Mouse (Mus musculus): ENCODE measurements around the gene Radil. TPM values are rescaled to one million over a fixed set of nuclear protein-coding genes. Genes with fewer than 3 reads are reported as not detected.

Gene Radil
- polyA plus RNA-seq, 1 experiment from 2014 or later: 4.4 TPM

GRCm38 (mm10) chr5:142547066-142547465 is 3.8 kb downstream of the Radil start:
- 85% methylated on average over 3 of the region's 3 CpGs for WGBS
- peaks cover 18% of the 10 kb centered on the region for H3K4me1 ChIP-seq (ENCODE audit: control insufficient read depth, insufficient read depth, low read length)
- no peak overlapping the region for H3K27ac ChIP-seq (ENCODE audit: low read depth, low read length)
- no peak overlapping the region for H3K9ac ChIP-seq (ENCODE audit: low read length)
- ATAC-seq (ENCODE audit: low FRiP score) (no peak), DNase-seq (ENCODE audit: low spot score, missing footprints) (no peak)
- H3K9me3 ChIP-seq (ENCODE audit: control insufficient read depth, low read length): no peaks in the 10 kb centered on the region
- H3K27me3 ChIP-seq (ENCODE audit: control insufficient read depth, insufficient read depth, low read length): no peaks in the 10 kb centered on the region
- no peaks in the 10 kb centered on the region for H3K36me3 ChIP-seq (ENCODE audit: control insufficient read depth, insufficient read depth, low read length)
- H3K4me2 ChIP-seq: no peak overlapping the region
- no peak overlapping the region for H3K4me3 ChIP-seq (ENCODE audit: low read depth, low read length)

- 3% methylated on average over 5 of the region's 5 CpGs for WGBS
- Histone ChIP-seq H3K4me1 (ENCODE audit: control insufficient read depth, insufficient read depth, low read length) (peaks cover 18% of the 10 kb centered on the region), H3K9ac (ENCODE audit: low read length) (peak overlapping the region; percentile 27; the same call in 1 of the 2 replicates), H3K4me2 (no peak overlapping the region), H3K4me3 (ENCODE audit: low read depth, low read length) (no peak overlapping the region), H3K27me3 (ENCODE audit: control insufficient read depth, insufficient read depth, low read length) (no peaks in the 10 kb centered on the region), H3K9me3 (ENCODE audit: control insufficient read depth, low read length) (no peaks in the 10 kb centered on the region), H3K27ac (ENCODE audit: low read depth, low read length) (no peak overlapping the region), H3K36me3 (ENCODE audit: control insufficient read depth, insufficient read depth, low read length) (no peaks in the 10 kb centered on the region)
- DNase-seq (ENCODE audit: low spot score, missing footprints) (peak; percentile 89), ATAC-seq (ENCODE audit: low FRiP score) (no peak)
These were observed 4.6 kb downstream of the Radil start for GRCm38 (mm10) chr5:142546344-142546743.

GRCm38 (mm10) chr5:142545014-142545795 is 5.7 kb downstream of the Radil start:
- ATAC-seq (ENCODE audit: low FRiP score) (no peak), DNase-seq (ENCODE audit: low spot score, missing footprints) (peak; percentile 81)
- H3K4me2 ChIP-seq: no peak overlapping the region
- H3K27ac ChIP-seq (ENCODE audit: low read depth, low read length): no peak overlapping the region
- 90% methylated on average over 5 of the region's 5 CpGs for WGBS
- H3K27me3 ChIP-seq (ENCODE audit: control insufficient read depth, insufficient read depth, low read length): no peaks in the 10 kb centered on the region
- no peak overlapping the region for H3K4me3 ChIP-seq (ENCODE audit: low read depth, low read length)
- peaks cover 12% of the 10 kb centered on the region for H3K4me1 ChIP-seq (ENCODE audit: control insufficient read depth, insufficient read depth, low read length)
- H3K36me3 ChIP-seq (ENCODE audit: control insufficient read depth, insufficient read depth, low read length): no peaks in the 10 kb centered on the region
- no peak overlapping the region for H3K9ac ChIP-seq (ENCODE audit: low read length)
- no peaks in the 10 kb centered on the region for H3K9me3 ChIP-seq (ENCODE audit: control insufficient read depth, low read length)

GRCm38 (mm10) chr5:142537286-142537685 is 13.6 kb downstream of the Radil start:
- no peaks in the 10 kb centered on the region for H3K9me3 ChIP-seq (ENCODE audit: control insufficient read depth, low read length)
- 89% methylated on average over 3 of the region's 3 CpGs for WGBS
- H3K27me3 ChIP-seq (ENCODE audit: control insufficient read depth, insufficient read depth, low read length): no peaks in the 10 kb centered on the region
- H3K9ac ChIP-seq (ENCODE audit: low read length): no peak overlapping the region
- no peaks in the 10 kb centered on the region for H3K36me3 ChIP-seq (ENCODE audit: control insufficient read depth, insufficient read depth, low read length)
- no peak overlapping the region for H3K4me3 ChIP-seq (ENCODE audit: low read depth, low read length)
- no peak overlapping the region for H3K4me2 ChIP-seq
- no peak overlapping the region for H3K27ac ChIP-seq (ENCODE audit: low read depth, low read length)
- DNase-seq (ENCODE audit: low spot score, missing footprints) (no peak), ATAC-seq (ENCODE audit: low FRiP score) (no peak)
- no peaks in the 10 kb centered on the region for H3K4me1 ChIP-seq (ENCODE audit: control insufficient read depth, insufficient read depth, low read length)

- Histone ChIP-seq H3K27me3 (ENCODE audit: control insufficient read depth, insufficient read depth, low read length) (no peaks in the 10 kb centered on the region), H3K4me1 (ENCODE audit: control insufficient read depth, insufficient read depth, low read length) (no peaks in the 10 kb centered on the region), H3K9ac (ENCODE audit: low read length) (no peak overlapping the region), H3K4me3 (ENCODE audit: low read depth, low read length) (no peak overlapping the region), H3K9me3 (ENCODE audit: control insufficient read depth, low read length) (no peaks in the 10 kb centered on the region), H3K4me2 (no peak overlapping the region), H3K27ac (ENCODE audit: low read depth, low read length) (no peak overlapping the region), H3K36me3 (ENCODE audit: control insufficient read depth, insufficient read depth, low read length) (no peaks in the 10 kb centered on the region)
- DNase-seq (ENCODE audit: low spot score, missing footprints): no peak
- ATAC-seq (ENCODE audit: low FRiP score): no peak
- 72% methylated on average over 4 of the region's 4 CpGs for WGBS
These were observed 15.5 kb downstream of the Radil start for GRCm38 (mm10) chr5:142535388-142535787.

- Histone ChIP-seq H3K9me3 (ENCODE audit: control insufficient read depth, low read length) (no peaks in the 10 kb centered on the region), H3K9ac (ENCODE audit: low read length) (no peak within 1 kb of the TSS), H3K4me2 (peak within 1 kb of the TSS; percentile 15; the same call in 1 of the 2 replicates), H3K27ac (ENCODE audit: low read depth, low read length) (no peak within 1 kb of the TSS), H3K27me3 (ENCODE audit: control insufficient read depth, insufficient read depth, low read length) (no peaks in the 10 kb centered on the region; the same call in 1 of the 2 replicates), H3K36me3 (ENCODE audit: control insufficient read depth, insufficient read depth, low read length) (no peaks in the 10 kb centered on the region), H3K4me1 (ENCODE audit: control insufficient read depth, insufficient read depth, low read length) (no peaks in the 10 kb centered on the region), H3K4me3 (ENCODE audit: low read depth, low read length) (no peak within 1 kb of the TSS)
- 41% methylated on average over 41 of the region's 41 CpGs for WGBS
- DNase-seq (ENCODE audit: low spot score, missing footprints) (no peak), ATAC-seq (ENCODE audit: low FRiP score) (no peak)
These were observed 21.0 kb downstream of the Radil start, which contains the start of gene Papolb for GRCm38 (mm10) chr5:142529915-142530314. Gene Papolb, minus strand, starts transcription at chr5:142530076.

GRCm38 (mm10) chr5:142524711-142525464 is 26.0 kb downstream of the Radil start:
- Histone ChIP-seq H3K27ac (ENCODE audit: low read depth, low read length) (no peak overlapping the region), H3K9ac (ENCODE audit: low read length) (no peak overlapping the region), H3K27me3 (ENCODE audit: control insufficient read depth, insufficient read depth, low read length) (no peaks in the 10 kb centered on the region; the same call in 1 of the 2 replicates), H3K9me3 (ENCODE audit: control insufficient read depth, low read length) (no peaks in the 10 kb centered on the region), H3K36me3 (ENCODE audit: control insufficient read depth, insufficient read depth, low read length) (no peaks in the 10 kb centered on the region), H3K4me2 (no peak overlapping the region), H3K4me1 (ENCODE audit: control insufficient read depth, insufficient read depth, low read length) (no peaks in the 10 kb centered on the region), H3K4me3 (ENCODE audit: low read depth, low read length) (no peak overlapping the region)
- ATAC-seq (ENCODE audit: low FRiP score): no peak
- 79% methylated on average over 8 of the region's 8 CpGs for WGBS
- no peak for DNase-seq (ENCODE audit: low spot score, missing footprints)

GRCm38 (mm10) chr5:142521195-142521866 is 29.6 kb downstream of the Radil start:
- H3K4me1 ChIP-seq (ENCODE audit: control insufficient read depth, insufficient read depth, low read length): no peaks in the 10 kb centered on the region
- ATAC-seq (ENCODE audit: low FRiP score) (no peak), DNase-seq (ENCODE audit: low spot score, missing footprints) (no peak)
- 90% methylated on average over 11 of the region's 11 CpGs for WGBS
- H3K9me3 ChIP-seq (ENCODE audit: control insufficient read depth, low read length): no peaks in the 10 kb centered on the region
- H3K27me3 ChIP-seq (ENCODE audit: control insufficient read depth, insufficient read depth, low read length): no peaks in the 10 kb centered on the region
- no peaks in the 10 kb centered on the region for H3K36me3 ChIP-seq (ENCODE audit: control insufficient read depth, insufficient read depth, low read length)
- no peak overlapping the region for H3K27ac ChIP-seq (ENCODE audit: low read depth, low read length)
- no peak overlapping the region for H3K4me2 ChIP-seq
- no peak overlapping the region for H3K4me3 ChIP-seq (ENCODE audit: low read depth, low read length)
- no peak overlapping the region for H3K9ac ChIP-seq (ENCODE audit: low read length)

- Histone ChIP-seq H3K9ac (ENCODE audit: low read length) (no peak overlapping the region), H3K9me3 (ENCODE audit: control insufficient read depth, low read length) (no peaks in the 10 kb centered on the region), H3K4me1 (ENCODE audit: control insufficient read depth, insufficient read depth, low read length) (no peaks in the 10 kb centered on the region), H3K27ac (ENCODE audit: low read depth, low read length) (no peak overlapping the region), H3K36me3 (ENCODE audit: control insufficient read depth, insufficient read depth, low read length) (no peaks in the 10 kb centered on the region), H3K4me3 (ENCODE audit: low read depth, low read length) (no peak overlapping the region), H3K4me2 (no peak overlapping the region), H3K27me3 (ENCODE audit: control insufficient read depth, insufficient read depth, low read length) (no peaks in the 10 kb centered on the region)
- WGBS: 89% methylated on average over 4 of the region's 4 CpGs
- no peak for DNase-seq (ENCODE audit: low spot score, missing footprints)
- ATAC-seq (ENCODE audit: low FRiP score): no peak
These were observed 30.5 kb downstream of the Radil start for GRCm38 (mm10) chr5:142520360-142520759.
